Mouse (Mus musculus) lung, embryonic 16.5 days (tissue): ENCODE results near the gene Git1. TPM values are rescaled to one million over a fixed set of nuclear protein-coding genes. Genes with fewer than 3 reads are reported as not detected.
A peak's percentile ranks its signal among the peaks of the same experiment; 100 is the strongest.

Source experiments
- ATAC-seq: fragments of 200-750 bp; cut with Nextera tagmentation; 2 replicates; pipeline ENCODE4 v1.8.0; 2017; ENCODE audit warnings: low read depth, mild to moderate bottlenecking, moderate library complexity
- H3K27ac ChIP-seq: fragments of 300-500 bp; sonication (generic); 2 replicates; pipeline ENCODE4 v1.5.1; 2014; ENCODE audit warnings: mild to moderate bottlenecking, control low read depth, low read length
- H3K27me3 ChIP-seq: fragments of 300-500 bp; sonication (generic); 2 replicates; pipeline ENCODE4 v1.6.1; 2014; ENCODE audit warnings: low read depth, low read length, mixed read lengths; ENCODE audit not compliant: control insufficient read depth, insufficient read depth
- H3K36me3 ChIP-seq: fragments of 300-500 bp; sonication (generic); 2 replicates; pipeline ENCODE4 v1.6.1; 2014; ENCODE audit warnings: low read length; ENCODE audit not compliant: control insufficient read depth, insufficient read depth
- H3K4me1 ChIP-seq: fragments of 300-500 bp; sonication (generic); replicated peaks from 2 replicates; pipeline ENCODE4 v1.6.1; 2014; ENCODE audit warnings: low read length, mixed read lengths; ENCODE audit not compliant: control insufficient read depth, insufficient read depth
- H3K4me2 ChIP-seq: fragments of 300-500 bp; sonication (generic); 2 replicates; pipeline ENCODE4 v1.6.1; 2014; ENCODE audit warnings: low read depth, low read length, control low read depth
- H3K4me3 ChIP-seq: fragments of 300-500 bp; sonication (generic); 2 replicates; pipeline ENCODE4 v1.5.1; 2014; ENCODE audit warnings: mild to moderate bottlenecking, low read length, control low read depth
- H3K9ac ChIP-seq: fragments of 300-500 bp; sonication (generic); 2 replicates; pipeline ENCODE4 v1.6.1; 2014; ENCODE audit warnings: low read length, control low read depth
- H3K9me3 ChIP-seq: fragments of 300-500 bp; sonication (generic); 2 replicates; pipeline ENCODE4 v1.6.1; 2016; ENCODE audit warnings: low read length; ENCODE audit not compliant: control insufficient read depth
- WGBS: fragments of 180-500 bp; shearing (Covaris S2); extraction: QIAGEN DNeasy Blood & Tissue Kit; methylation state at CpG from one replicate; pipeline ENCODE4 v1.1.7; 2014; 5-methylcytosine and 5-hydroxymethylcytosine counted together
- polyA plus RNA-seq: library from polyadenylated mRNA; unstranded; fragments of >200 nt; fragmentation: Nextera tagmentation; extraction: Ambion mirVana; gene quantifications from 2 replicates; pipeline ENCODE4 v1.2.1, GENCODE M21; 2015

The Git1 gene
- polyA plus RNA-seq, 1 experiment from 2014 or later = 9.1 TPM

DNA sequence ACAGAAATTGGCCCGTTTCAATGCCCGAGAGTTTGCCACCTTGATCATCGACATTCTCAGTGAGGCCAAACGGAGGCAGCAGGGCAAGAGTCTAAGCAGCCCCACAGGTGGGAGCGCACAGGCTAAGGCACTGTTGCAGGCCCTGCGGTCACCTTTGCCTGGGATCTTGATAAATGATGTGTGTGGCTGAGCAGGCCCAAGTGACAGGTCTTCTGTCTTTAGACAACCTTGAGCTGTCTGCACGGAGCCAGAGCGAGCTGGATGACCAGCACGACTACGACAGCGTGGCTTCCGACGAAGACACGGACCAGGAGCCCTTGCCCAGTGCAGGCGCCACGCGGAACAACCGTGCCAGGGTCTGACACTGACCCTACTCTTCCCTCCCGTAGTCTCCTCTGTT is 11.0 kb downstream of the Git1 start:
- Histone ChIP-seq H3K27ac (no peak overlapping the region), H3K4me3 (no peak overlapping the region), H3K27me3 (no peaks in the 10 kb centered on the region), H3K4me2 (no peak overlapping the region), H3K36me3 (peaks cover 33% of the 10 kb centered on the region), H3K9ac (no peak overlapping the region), H3K9me3 (no peaks in the 10 kb centered on the region), H3K4me1 (peaks cover 10% of the 10 kb centered on the region)
- WGBS = 85% methylated on average over 19 of the region's 19 CpGs
- no peak for ATAC-seq

DNA sequence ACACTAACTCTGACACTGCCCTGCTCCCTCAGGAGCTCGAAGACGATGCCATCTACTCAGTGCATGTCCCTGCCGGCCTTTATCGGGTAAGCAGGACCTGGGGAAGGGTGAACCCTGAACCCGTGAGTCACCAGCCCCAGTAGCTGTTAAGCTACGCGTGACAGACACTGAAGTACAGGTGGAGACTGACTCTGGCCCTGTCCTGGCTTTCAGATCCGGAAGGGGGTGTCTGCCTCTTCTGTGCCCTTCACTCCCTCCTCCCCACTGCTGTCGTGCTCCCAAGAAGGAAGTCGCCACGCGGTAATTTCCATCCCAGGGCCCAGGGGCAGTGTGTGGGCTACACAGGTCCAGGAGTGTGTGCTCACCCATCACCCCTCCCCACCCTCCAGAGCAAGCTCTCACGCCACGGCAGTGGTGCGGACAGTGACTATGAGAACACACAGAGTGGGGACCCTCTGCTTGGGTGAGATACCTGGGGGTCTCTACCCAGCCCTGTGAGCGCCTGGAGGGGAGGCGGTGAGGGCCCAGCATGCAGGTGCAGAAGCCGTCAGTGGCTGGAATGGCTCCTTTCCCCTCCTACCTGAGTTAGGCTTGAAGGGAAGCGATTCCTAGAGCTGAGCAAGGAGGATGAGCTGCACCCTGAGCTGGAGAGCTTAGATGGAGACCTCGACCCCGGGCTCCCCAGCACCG is 12.1 kb downstream of the Git1 start:
- Histone ChIP-seq H3K27me3 (no peaks in the 10 kb centered on the region), H3K27ac (no peak overlapping the region), H3K4me3 (no peak overlapping the region), H3K4me1 (peaks cover 9% of the 10 kb centered on the region), H3K9me3 (no peaks in the 10 kb centered on the region), H3K4me2 (no peak overlapping the region), H3K36me3 (peaks cover 29% of the 10 kb centered on the region), H3K9ac (no peak overlapping the region)
- WGBS = 87% methylated on average over 22 of the region's 22 CpGs
- ATAC-seq = no peak

DNA sequence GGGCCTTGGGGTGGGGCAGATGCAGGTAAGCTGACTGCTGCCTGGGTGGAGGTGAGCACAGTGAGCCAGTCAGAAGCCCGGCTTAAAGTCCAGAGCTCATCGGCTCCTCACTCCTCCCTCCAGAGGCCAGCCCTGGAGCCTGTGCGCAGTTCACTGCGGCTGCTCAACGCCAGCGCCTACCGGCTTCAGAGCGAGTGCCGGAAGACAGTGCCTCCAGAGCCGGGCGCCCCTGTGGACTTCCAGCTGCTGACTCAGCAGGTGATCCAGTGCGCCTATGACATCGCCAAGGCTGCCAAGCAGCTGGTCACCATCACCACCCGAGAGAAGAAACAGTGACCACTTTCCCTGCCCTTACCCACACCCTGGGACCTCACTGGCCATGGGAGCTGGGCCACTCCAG is 12.9 kb downstream of the Git1 start:
- peaks cover 26% of the 10 kb centered on the region for H3K36me3 ChIP-seq
- peaks cover 6% of the 10 kb centered on the region for H3K4me1 ChIP-seq
- ATAC-seq = no peak

GRCm38 (mm10) chr11:77506941-77507340 is 13.6 kb downstream of the Git1 start:
- Histone ChIP-seq H3K9ac (no peak overlapping the region), H3K36me3 (peaks cover 26% of the 10 kb centered on the region), H3K4me3 (no peak overlapping the region), H3K27me3 (no peaks in the 10 kb centered on the region), H3K27ac (no peak overlapping the region), H3K4me2 (no peak overlapping the region), H3K4me1 (peaks cover 11% of the 10 kb centered on the region), H3K9me3 (no peaks in the 10 kb centered on the region)
- WGBS = 84% methylated on average over 6 of the region's 6 CpGs
- no peak for ATAC-seq

More for the DNA sequence above, 12.9 kb downstream of the Git1 start:
- Histone ChIP-seq H3K27me3 (no peaks in the 10 kb centered on the region), H3K9ac (no peak overlapping the region), H3K4me3 (no peak overlapping the region), H3K4me2 (no peak overlapping the region), H3K9me3 (no peaks in the 10 kb centered on the region), H3K27ac (no peak overlapping the region)
- WGBS = 84% methylated on average over 14 of the region's 14 CpGs

DNA sequence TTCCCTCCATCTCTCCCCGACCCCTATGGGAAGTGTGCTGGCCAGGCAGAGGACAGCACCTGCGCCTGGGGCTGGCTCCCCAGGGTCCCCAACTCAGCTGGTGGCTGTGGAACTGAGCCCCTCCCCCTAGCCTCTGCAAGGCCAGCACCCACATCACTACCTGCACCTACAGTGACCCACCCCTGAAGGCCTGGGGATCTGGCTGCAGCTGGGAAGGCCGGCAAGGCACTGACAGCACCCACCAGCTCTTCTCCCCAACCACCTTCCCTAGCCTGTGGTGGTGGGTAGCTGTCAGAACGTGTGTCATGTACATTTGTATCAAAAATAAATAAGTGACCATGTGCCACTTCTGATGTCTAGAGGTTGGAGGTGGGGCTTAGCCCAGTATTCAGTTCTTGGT is 14.1 kb downstream of the Git1 start:
- H3K9ac ChIP-seq = no peak overlapping the region
- no peak overlapping the region for H3K4me3 ChIP-seq
- H3K36me3 ChIP-seq = peaks cover 26% of the 10 kb centered on the region
- no peak for ATAC-seq
- no peaks in the 10 kb centered on the region for H3K9me3 ChIP-seq
- peaks cover 15% of the 10 kb centered on the region for H3K4me1 ChIP-seq
- H3K4me2 ChIP-seq = no peak overlapping the region
- WGBS = 61% methylated on average over 4 of the region's 4 CpGs
- no peaks in the 10 kb centered on the region for H3K27me3 ChIP-seq
- no peak overlapping the region for H3K27ac ChIP-seq

DNA sequence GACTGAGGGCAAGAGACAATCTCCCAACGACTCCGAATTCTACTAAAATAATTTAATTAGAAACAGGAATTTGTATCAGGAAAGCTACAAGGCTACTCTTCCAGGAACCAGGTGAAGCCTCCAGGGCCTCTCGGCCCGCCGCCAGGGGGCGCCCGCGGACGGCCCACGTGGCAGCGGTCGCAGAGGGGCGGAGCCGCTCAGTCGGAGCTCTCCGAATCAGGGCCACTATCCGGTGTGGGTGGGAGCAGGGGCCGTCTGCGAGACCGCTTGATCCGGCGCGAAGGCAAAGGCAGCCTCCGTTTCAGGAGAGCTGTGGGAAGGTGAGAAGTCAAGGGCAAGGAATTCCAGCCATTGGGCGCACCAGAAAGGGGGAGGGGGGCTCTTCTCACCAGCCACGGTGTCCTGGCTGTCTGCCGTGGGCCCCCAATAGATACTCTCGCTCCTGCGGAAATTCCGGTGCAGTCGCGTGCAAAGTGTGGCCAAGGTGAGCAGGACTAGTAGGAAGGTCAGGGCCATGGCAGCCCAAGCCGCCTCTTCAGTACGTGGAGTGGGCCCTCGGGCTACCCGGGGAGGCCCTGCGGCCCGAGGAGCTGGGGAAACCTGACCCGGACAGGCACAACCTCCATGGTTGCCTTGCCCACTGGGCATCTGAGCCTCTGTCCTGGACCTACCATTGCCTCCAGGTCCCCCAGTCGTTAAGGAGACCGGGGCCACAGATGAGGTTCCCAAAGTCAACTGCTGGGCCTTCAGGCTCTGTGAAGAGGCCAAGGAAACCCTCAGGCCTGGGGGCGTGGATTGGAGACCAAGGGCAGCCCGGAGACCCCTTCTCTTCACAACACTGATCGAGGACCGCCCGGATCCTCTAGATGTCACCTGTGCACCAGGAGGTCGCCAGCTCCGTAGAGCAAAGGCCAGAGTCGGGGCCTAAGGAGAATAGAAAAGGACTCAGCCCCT is 15.0 kb downstream of the Git1 start:
- Histone ChIP-seq H3K27ac (no peak overlapping the region), H3K4me1 (peaks cover 16% of the 10 kb centered on the region), H3K9me3 (no peaks in the 10 kb centered on the region), H3K36me3 (peaks cover 24% of the 10 kb centered on the region), H3K27me3 (no peaks in the 10 kb centered on the region), H3K4me2 (peak overlapping the region; percentile 88), H3K4me3 (peak overlapping the region; percentile 46), H3K9ac (peak overlapping the region; percentile 66)
- 20% methylated on average over 48 of the region's 49 CpGs for WGBS
- ATAC-seq = peak; percentile 66

- WGBS = 71% methylated on average over 5 of the region's 5 CpGs
- no peak overlapping the region for H3K4me2 ChIP-seq
- no peak for ATAC-seq
- H3K27ac ChIP-seq = no peak overlapping the region
- H3K27me3 ChIP-seq = peaks cover 8% of the 10 kb centered on the region; the same call in 1 of the 2 replicates
- H3K9me3 ChIP-seq = no peaks in the 10 kb centered on the region
- H3K9ac ChIP-seq = no peak overlapping the region
- peaks cover 41% of the 10 kb centered on the region for H3K4me1 ChIP-seq
- H3K4me3 ChIP-seq = no peak overlapping the region
- H3K36me3 ChIP-seq = peaks cover 2% of the 10 kb centered on the region; the same call in 1 of the 2 replicates
Measured at GRCm38 (mm10) chr11:77511336-77511735, 18.0 kb downstream of the Git1 start.

DNA sequence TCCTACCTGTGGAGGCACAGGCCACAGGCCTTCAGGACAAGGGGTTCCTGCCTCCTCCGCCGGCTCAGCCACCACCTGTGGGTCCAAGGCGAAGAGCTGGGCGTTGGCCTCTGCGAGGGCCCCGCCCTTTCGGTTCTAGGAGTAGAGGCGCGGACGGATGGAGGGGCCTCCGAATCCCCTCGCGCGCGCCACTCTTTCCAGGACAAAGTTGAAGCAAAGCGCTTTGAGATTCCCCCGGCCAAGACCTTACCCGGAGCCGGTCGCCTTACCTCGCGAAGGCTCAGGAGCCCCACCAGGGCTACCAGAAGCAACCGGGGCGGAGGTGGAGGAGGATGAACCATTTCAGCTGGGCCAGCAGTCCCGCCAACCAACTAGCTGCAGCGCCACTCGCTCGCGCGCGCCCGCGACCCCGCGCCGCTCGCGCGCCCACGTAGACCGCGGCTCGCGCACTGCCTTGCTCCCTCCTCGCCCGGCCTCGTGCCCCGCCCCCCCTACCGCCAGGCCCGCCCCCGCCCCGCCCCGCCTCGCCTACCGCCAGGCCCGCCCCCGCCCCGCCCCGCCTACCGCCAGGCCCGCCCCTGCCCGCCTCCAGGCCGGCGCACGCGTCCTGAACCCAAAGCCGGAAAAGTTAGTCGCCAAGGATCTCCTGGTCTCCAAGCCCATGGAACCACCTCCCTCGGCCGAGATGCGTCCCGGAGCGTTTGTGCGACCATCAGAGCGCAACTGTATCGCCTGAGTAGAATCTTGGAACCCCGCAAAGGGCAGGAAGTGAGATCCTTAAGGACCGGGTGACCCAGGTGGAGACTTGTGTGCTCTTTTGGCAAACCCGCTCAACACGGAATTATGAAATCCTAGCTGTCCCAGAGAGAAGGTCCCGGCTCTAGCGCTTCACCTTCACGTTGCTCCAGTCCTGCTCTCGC is 19.8 kb downstream of the Git1 start:
- Histone ChIP-seq H3K4me1 (peaks cover 41% of the 10 kb centered on the region), H3K4me3 (peak overlapping the region; percentile 80), H3K36me3 (no peaks in the 10 kb centered on the region), H3K27ac (peak overlapping the region; percentile 86), H3K4me2 (peak overlapping the region; percentile 98), H3K27me3 (peaks cover 8% of the 10 kb centered on the region; the same call in 1 of the 2 replicates), H3K9ac (peak overlapping the region; percentile 83), H3K9me3 (no peaks in the 10 kb centered on the region)
- WGBS = under 1% methylated on average over 60 of the region's 84 CpGs
- ATAC-seq = peak; percentile 80
